ENCODE assay signal across 27 mouse cellular contexts in the genomic region with DNA sequence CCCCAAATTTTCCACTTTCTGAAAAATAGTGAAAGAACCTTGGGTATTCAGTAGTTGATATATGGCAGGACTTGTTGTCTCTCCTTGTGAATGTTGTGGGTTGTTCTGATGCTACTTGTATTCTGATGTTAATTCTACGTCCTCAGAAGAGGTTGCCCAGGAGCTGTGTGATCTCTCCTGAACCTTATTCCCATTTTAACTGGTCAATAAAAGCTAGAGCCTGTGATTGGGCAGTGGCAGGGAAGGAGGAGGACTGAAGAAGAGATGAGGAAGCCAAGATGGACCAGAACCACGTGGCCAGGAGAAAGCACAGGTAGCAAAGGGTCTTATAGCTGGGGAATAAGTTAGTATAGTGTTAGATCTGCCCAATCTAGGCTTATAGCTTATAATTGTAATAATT.
"Had no signal": no experiment of that assay in that cellular context is flagged by ENCODE, and none has a peak within 500 bp of the region (broad histone marks: within the 10 kb centered on the region; RNA-seq: fewer than 3 reads in every experiment).

No protein-coding gene starts in this region.

- H3K4me3 ChIP-seq: gastrocnemius, adult 2 months; heart, adult 2 months; heart, embryonic 10.5 days; heart, embryonic 12.5 days; hindbrain, embryonic 10.5 days; hindbrain, embryonic 12.5 days; intestine, embryonic 15.5 days; layer of hippocampus, adult 2 months; limb, embryonic 13.5 days; limb, embryonic 15.5 days had no signal

- H3K9ac ChIP-seq: heart, embryonic 12.5 days; hindbrain, embryonic 12.5 days; hindbrain, embryonic 14.5 days; intestine, embryonic 15.5 days; limb, embryonic 13.5 days; limb, embryonic 15.5 days; liver, embryonic 14.5 days had no signal

- H3K4me2 ChIP-seq: heart, embryonic 12.5 days; hindbrain, embryonic 12.5 days; hindbrain, embryonic 14.5 days; intestine, embryonic 15.5 days; limb, embryonic 13.5 days; limb, embryonic 15.5 days; liver, embryonic 11.5 days had no signal

- ATAC-seq: hindbrain, embryonic 16.5 days; inflammation-experienced regulatory T-cells, adult 6 months; intestine, embryonic 15.5 days; intestine, postnatal 0 days had no signal

- H3K4me1 ChIP-seq: heart, embryonic 10.5 days; hindbrain, embryonic 10.5 days; hindbrain, embryonic 12.5 days; intestine, embryonic 15.5 days; limb, embryonic 13.5 days; limb, embryonic 15.5 days had no signal

- H3K9me3 ChIP-seq: heart, embryonic 10.5 days; heart, embryonic 12.5 days; hindbrain, embryonic 10.5 days; hindbrain, embryonic 12.5 days; intestine, embryonic 15.5 days; limb, embryonic 13.5 days; limb, embryonic 15.5 days had no signal

- H3K27ac ChIP-seq: gastrocnemius, adult 2 months; heart, adult 2 months; heart, embryonic 10.5 days; hindbrain, embryonic 10.5 days; hindbrain, embryonic 12.5 days; hindbrain, embryonic 14.5 days; intestine, embryonic 15.5 days; layer of hippocampus, adult 2 months; limb, embryonic 13.5 days; limb, embryonic 15.5 days; liver, embryonic 14.5 days had no signal

- H3K27me3 ChIP-seq: heart, embryonic 12.5 days; hindbrain, embryonic 12.5 days; intestine, embryonic 15.5 days; limb, embryonic 13.5 days; limb, embryonic 15.5 days had no signal

- DNase-seq: gastrocnemius, adult 2 months; gastrocnemius, postnatal 10 days; gastrocnemius, postnatal 25 days; heart, adult 2 months; heart, postnatal 10 days; heart, postnatal 4 days; kidney, adult 18-20 months; kidney, adult 8-10 months; kidney, postnatal 10 days; kidney, postnatal 25 days; kidney, postnatal 4 days; layer of hippocampus, postnatal 36 days; left cerebral cortex, postnatal 4 days had no signal
